Mouse (Mus musculus) liver, embryonic 14.5 days (tissue): ENCODE measurements around the gene Igf1. TPM values are rescaled to one million over a fixed set of nuclear protein-coding genes. Genes with fewer than 3 reads are reported as not detected.

Experiments
- ATAC-seq: fragments of 200-750 bp; cut with Nextera tagmentation; 2 replicates; pipeline ENCODE4 v1.8.0; 2017; ENCODE audit warnings: moderate number of reproducible peaks, mild to moderate bottlenecking, moderate library complexity; ENCODE audit not compliant: insufficient read depth
- DNase-seq, 3 experiments: peaks; one replicate each; pipeline ENCODE4 v3.0.0-alpha.2; 2012 to 2013; ENCODE audit warnings: low read depth in 3 of 3, low spot score in 3 of 3
- H3K27ac ChIP-seq: fragments of 300-500 bp; sonication (generic); 2 replicates; pipeline ENCODE4 v1.5.1; 2014; ENCODE audit warnings: moderate library complexity, mild to moderate bottlenecking, control low read depth, inconsistent platforms
- H3K27me3 ChIP-seq: fragments of 300-500 bp; sonication (generic); 2 replicates; pipeline ENCODE4 v1.6.1; 2014; ENCODE audit warnings: mild to moderate bottlenecking, low read length, moderate library complexity; ENCODE audit not compliant: control insufficient read depth, insufficient read depth
- H3K36me3 ChIP-seq: fragments of 300-500 bp; sonication (generic); replicated peaks from 2 replicates; pipeline ENCODE4 v1.6.1; 2014; ENCODE audit warnings: low read depth; ENCODE audit not compliant: control insufficient read depth, insufficient read depth
- H3K4me1 ChIP-seq, 2 experiments: fragments of 200-500 bp in 1 of 2; fragments of 300-500 bp in 1 of 2; sonication (generic) in 1 of 2; replicated peaks; 2 replicates each; pipeline ENCODE4 v1.6.1; 2012 to 2014; ENCODE audit warnings: antibody characterized with exemption in 1 of 2, inconsistent platforms in 1 of 2, low read length in 1 of 2; ENCODE audit not compliant: control insufficient read depth in 2 of 2, insufficient read depth in 2 of 2
- H3K4me2 ChIP-seq: fragments of 300-500 bp; sonication (generic); 2 replicates; pipeline ENCODE4 v1.6.1; 2014; ENCODE audit warnings: low read depth, mild to moderate bottlenecking, control low read depth, moderate library complexity
- H3K4me3 ChIP-seq, 2 experiments: fragments of 200-500 bp in 1 of 2; fragments of 300-500 bp in 1 of 2; sonication (generic) in 1 of 2; 2 replicates each; pipeline ENCODE4 v1.5.1; 2012 to 2014; ENCODE audit warnings: low read depth in 2 of 2, low read length in 2 of 2, mild to moderate bottlenecking in 2 of 2, control low read depth in 1 of 2, inconsistent platforms in 1 of 2, moderate library complexity in 1 of 2; ENCODE audit not compliant: insufficient read depth in 1 of 2
- H3K9ac ChIP-seq: fragments of 300-500 bp; sonication (generic); replicated peaks from 2 replicates; pipeline ENCODE4 v1.6.1; 2014; ENCODE audit warnings: mild to moderate bottlenecking, control low read depth, moderate library complexity
- H3K9me3 ChIP-seq: fragments of 300-500 bp; sonication (generic); 2 replicates; pipeline ENCODE4 v1.6.1; 2016; ENCODE audit warnings: low read length, mixed read lengths; ENCODE audit not compliant: control insufficient read depth
- CTCF ChIP-seq: IDR thresholded peaks from 2 replicates; pipeline ENCODE4 v1.5.1; 2016; ENCODE audit warnings: antibody characterized with exemption, low read depth, control low read depth
- EP300 ChIP-seq: IDR thresholded peaks from 2 replicates; pipeline ENCODE4 v1.6.1; 2016; ENCODE audit warnings: antibody characterized with exemption, low read depth
- WGBS: fragments of 180-500 bp; shearing (Covaris S2); extraction: QIAGEN DNeasy Blood & Tissue Kit; methylation state at CpG from one replicate; pipeline ENCODE4 v1.1.7; 2014; ENCODE audit not compliant: insufficient replicate concordance; 5-methylcytosine and 5-hydroxymethylcytosine counted together
- polyA plus RNA-seq, 2 experiments: library from polyadenylated mRNA; depleted of rRNA in 1 of 2; stranded (reverse) in 1 of 2; unstranded in 1 of 2; fragments of >200 nt; fragmentation: Nextera tagmentation in 1 of 2; extraction: Ambion mirVana in 1 of 2; gene quantifications; 2 replicates each; pipeline versions ENCODE4 v1.2.1 to v1.2.3; 2012 to 2014

Gene Igf1
- polyA plus RNA-seq, 2 experiments = 7.1 to 10.6 TPM

GRCm38 (mm10) chr10:87885326-87886040, 27.4 kb downstream of the Igf1 start:
- no peaks in the 10 kb centered on the region for H3K36me3 ChIP-seq
- ATAC-seq (no peak), DNase-seq (no peak)
- no peak overlapping the region for H3K9ac ChIP-seq
- H3K4me1 ChIP-seq = no peaks in the 10 kb centered on the region
- no peaks in the 10 kb centered on the region for H3K9me3 ChIP-seq
- no peak overlapping the region for H3K4me2 ChIP-seq
- no peak overlapping the region for H3K27ac ChIP-seq
- TF ChIP-seq EP300 (no peak), CTCF (no peak)
- WGBS = 42% methylated on average over 2 of the region's 2 CpGs
- H3K4me3 ChIP-seq = no peak overlapping the region
- H3K27me3 ChIP-seq = no peaks in the 10 kb centered on the region

DNA sequence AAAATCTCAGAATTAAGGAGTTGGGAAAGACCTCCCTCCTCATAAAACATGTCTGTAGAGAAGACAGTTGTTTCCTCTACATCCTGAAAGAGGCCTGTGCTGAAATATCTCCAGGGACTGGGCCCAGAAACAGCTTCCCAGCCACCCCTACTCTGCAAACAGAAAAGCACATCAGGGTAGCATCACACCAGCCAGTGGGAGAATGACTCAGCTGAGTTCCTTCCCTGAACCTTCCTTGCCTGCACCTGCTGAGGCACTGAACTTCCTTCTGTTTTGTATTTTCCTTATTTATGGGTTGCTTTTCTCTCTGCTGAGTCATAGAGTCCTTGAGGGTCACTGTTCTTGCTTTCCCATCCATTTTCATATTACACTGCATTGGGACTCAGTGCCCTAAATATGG, 31.8 kb downstream of the Igf1 start:
- no peak for ATAC-seq
- Histone ChIP-seq H3K9ac (no peak overlapping the region), H3K4me3 (no peak overlapping the region), H3K4me2 (no peak overlapping the region), H3K36me3 (no peaks in the 10 kb centered on the region), H3K27me3 (no peaks in the 10 kb centered on the region), H3K9me3 (no peaks in the 10 kb centered on the region), H3K27ac (no peak overlapping the region), H3K4me1 (no peaks in the 10 kb centered on the region)
- TF ChIP-seq CTCF = no peak
- no peak for TF ChIP-seq EP300
- no peak for DNase-seq

DNA sequence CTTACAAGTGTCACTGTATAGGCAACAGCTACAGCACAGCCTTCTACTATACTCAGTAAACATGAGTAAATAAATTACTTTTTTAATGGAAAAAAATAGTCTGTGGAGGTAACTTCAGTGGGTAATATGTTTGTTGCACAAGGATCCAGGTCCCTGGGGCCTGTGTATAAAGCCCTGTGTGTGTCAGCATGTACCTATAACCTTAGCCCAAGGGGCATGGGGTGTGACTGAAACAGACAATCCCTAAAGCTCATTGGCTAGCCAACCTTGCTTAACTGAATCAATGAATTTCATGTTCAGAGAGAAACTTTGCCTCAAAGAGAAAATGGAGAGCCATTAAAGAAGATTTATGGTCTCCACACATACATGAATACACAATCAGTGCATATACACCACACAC, 34.2 kb downstream of the Igf1 start:
- H3K4me1 ChIP-seq = no peaks in the 10 kb centered on the region
- ATAC-seq (no peak), DNase-seq (no peak)
- TF ChIP-seq CTCF = no peak
- TF ChIP-seq EP300 = no peak
- no peak overlapping the region for H3K4me3 ChIP-seq
- no peaks in the 10 kb centered on the region for H3K27me3 ChIP-seq
- no peaks in the 10 kb centered on the region for H3K36me3 ChIP-seq
- H3K9ac ChIP-seq = no peak overlapping the region
- H3K4me2 ChIP-seq = no peak overlapping the region
- H3K27ac ChIP-seq = no peak overlapping the region
- H3K9me3 ChIP-seq = no peaks in the 10 kb centered on the region

GRCm38 (mm10) chr10:87893272-87893671, 35.2 kb downstream of the Igf1 start:
- no peak overlapping the region for H3K9ac ChIP-seq
- H3K4me2 ChIP-seq = no peak overlapping the region
- 77% methylated on average over 1 of the region's 1 CpGs for WGBS
- no peaks in the 10 kb centered on the region for H3K9me3 ChIP-seq
- H3K36me3 ChIP-seq = no peaks in the 10 kb centered on the region
- no peak for DNase-seq
- no peaks in the 10 kb centered on the region for H3K4me1 ChIP-seq
- no peak overlapping the region for H3K27ac ChIP-seq
- TF ChIP-seq EP300 (no peak), CTCF (no peak)
- no peak overlapping the region for H3K4me3 ChIP-seq
- H3K27me3 ChIP-seq = no peaks in the 10 kb centered on the region
- no peak for ATAC-seq

DNA sequence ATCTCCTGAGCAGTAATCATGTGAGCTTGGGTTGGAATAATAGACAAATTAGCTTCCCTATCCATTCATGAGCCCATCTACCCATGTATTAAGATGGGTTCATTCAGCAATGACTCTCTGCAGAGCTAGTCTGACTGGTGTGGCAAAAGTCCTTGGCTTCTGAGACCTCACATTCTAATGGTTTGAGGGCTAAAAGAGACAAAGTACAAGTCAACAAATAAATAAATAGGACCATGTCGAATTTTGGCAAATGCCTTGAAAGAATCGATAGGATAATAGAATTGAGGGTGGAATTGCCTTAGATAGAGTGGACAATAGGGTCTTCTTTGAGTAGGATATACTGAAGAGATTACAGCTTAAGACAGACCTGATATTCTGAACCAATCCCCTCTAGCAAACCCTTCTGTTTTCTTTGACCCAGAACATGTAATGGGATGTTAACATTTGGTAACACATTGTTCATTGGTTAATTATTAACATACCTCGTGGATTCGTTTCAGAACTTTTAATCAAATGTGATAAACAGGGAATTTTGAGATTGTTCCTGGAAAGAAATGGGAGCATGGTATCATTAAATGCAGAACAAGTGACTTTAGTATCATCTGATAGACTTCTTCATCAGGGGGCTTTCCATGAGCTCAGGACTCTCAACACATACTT, 36.5 kb downstream of the Igf1 start:
- no peaks in the 10 kb centered on the region for H3K4me1 ChIP-seq
- H3K4me2 ChIP-seq = no peak overlapping the region
- WGBS = 54% methylated on average over 4 of the region's 4 CpGs
- ATAC-seq (no peak), DNase-seq (no peak)
- H3K4me3 ChIP-seq = no peak overlapping the region
- H3K9ac ChIP-seq = no peak overlapping the region
- TF ChIP-seq EP300 (no peak), CTCF (no peak)
- H3K9me3 ChIP-seq = no peaks in the 10 kb centered on the region
- H3K36me3 ChIP-seq = no peaks in the 10 kb centered on the region
- no peaks in the 10 kb centered on the region for H3K27me3 ChIP-seq
- no peak overlapping the region for H3K27ac ChIP-seq
